Mouse (Mus musculus): ENCODE results near the gene Exd2. TPM values are rescaled to one million over a fixed set of nuclear protein-coding genes. Genes with fewer than 3 reads are reported as not detected.

Exd2 gene
- total RNA-seq, 2 experiments from 2014 or later = 24.3 to 27.0 TPM

DNA sequence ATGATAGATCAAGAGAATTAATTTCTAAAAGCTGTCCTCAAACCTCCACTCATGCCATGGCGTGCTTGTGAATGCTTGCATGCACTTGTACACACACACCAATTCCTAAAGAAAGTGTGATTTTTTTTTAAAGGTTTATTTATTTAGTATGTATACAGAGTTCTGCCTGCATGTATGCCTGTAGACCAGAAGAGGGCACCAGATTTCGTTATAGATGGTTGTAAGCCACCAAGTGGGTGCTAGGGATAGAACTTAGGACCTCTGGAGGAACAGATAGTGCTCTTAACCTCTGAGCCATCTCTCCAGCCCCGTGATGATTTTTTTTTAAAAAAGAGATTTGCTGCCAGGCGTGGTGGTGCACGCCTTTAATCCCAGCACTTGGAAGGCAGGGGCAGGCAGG lies 30.4 kb downstream of the Exd2 start:
- DNase-seq (ENCODE audit: low spot score) = no peak

- DNase-seq (ENCODE audit: low spot score) = no peak
These were observed 32.8 kb downstream of the Exd2 start for GRCm38 (mm10) chr12:80495691-80496090.

GRCm38 (mm10) chr12:80498356-80498755 lies 35.5 kb downstream of the Exd2 start:
- no peak for DNase-seq (ENCODE audit: low spot score)

DNA sequence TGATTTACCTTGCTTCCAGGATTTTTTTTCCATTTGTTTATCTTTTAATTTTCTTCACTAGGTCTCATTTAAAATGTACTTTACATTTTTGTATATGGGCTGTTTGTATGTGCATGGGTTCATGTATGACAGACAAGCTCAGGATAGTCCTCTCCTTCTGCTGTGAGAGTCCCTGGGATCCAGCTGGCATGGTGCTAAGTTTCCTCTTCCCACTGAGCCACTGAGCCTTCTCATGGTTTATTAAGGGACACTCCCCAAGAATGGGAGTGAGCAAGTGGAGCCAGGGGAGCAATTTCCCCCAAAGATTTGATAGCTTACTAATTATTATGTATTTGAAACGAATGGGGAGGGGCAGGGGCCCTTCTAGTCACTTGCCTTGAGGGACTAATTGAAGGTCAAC lies 37.6 kb downstream of the Exd2 start:
- DNase-seq (ENCODE audit: low spot score) = no peak

GRCm38 (mm10) chr12:80504718-80505117 lies 41.8 kb downstream of the Exd2 start:
- DNase-seq (ENCODE audit: low spot score) = peak; percentile 67

DNA sequence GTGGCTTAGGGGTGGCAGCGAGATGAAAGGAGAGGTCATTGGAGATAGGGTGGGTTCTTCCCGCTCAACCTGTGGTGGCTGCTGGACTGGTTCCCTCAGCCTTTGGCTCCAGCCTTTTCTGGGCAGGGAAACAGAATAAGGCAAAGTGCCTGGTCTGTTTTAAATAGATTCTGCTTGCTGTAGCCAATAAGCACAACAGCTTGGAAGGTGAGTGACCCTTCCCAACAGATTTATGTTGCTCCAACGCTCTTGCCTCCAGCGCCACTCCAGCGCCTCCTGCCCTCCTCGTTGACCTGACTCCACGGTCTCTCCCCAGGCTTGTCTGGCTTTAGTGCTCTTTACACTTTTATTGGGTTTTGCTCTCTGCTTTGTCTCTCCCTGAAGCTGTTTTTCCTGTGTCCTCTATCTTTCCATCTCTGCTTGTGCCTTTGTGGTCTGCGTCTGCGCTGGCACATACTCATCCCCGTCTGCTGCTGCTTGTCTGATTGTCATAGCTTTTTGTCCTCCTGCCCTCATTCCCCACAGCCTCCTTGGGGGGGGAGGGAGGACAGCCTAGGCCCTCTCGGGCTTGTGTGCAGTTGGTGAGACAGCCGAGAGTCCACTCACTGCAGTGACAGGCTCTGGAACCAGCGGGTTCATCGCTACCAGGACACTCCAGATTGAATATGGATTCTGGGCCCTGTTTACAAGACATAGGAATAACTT lies 44.3 kb downstream of the Exd2 start:
- peak; percentile 75 for DNase-seq (ENCODE audit: low spot score)

GRCm38 (mm10) chr12:80517977-80518376 lies 55.1 kb downstream of the Exd2 start, which contains the start of gene Galnt16:
TSS of gene Galnt16 (plus strand) at chr12:80518277.
- no peak for DNase-seq (ENCODE audit: low spot score)

GRCm38 (mm10) chr12:80518393-80518756 lies 55.5 kb downstream of the Exd2 start:
- DNase-seq (ENCODE audit: low spot score) = no peak

DNA sequence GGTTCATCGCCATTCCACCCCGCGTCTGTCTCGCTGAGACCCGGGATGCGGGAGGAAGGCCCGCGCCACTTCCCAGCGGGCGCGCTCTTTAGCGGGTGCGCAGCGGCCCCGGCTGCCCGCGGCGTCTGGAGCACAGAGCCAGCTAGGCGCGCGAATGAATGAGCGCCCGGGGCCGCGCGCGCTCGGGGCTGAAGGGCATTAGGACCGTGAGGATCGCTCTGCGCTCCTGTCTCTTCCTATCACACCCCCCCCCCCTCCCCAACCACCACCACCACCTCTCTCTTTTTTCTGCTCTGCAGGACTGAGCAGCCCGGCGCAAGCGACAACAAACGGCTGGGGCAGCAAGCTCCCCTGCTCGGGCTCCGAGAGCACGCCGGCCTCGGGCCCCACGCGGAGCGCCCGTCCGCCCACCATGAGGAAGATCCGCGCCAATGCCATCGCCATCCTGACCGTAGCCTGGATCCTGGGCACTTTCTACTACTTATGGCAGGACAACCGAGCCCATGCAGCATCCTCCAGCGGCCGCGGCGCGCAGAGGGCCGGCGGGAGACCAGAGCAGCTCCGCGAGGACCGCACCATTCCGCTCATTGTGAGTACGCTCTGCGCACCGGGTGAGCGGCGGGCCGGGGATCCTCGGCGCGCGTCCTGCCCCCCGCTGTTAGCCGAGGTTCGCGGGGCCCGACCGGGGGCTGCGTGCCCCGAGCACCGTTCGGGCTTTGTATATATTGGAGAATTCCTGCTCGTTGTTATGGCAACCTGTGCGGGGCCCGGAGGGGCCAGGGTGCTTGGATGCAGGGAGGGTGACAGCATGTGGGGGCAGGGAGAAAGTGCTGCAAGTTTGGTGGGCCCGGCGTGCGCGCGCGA lies 56.1 kb downstream of the Exd2 start:
- DNase-seq (ENCODE audit: low spot score) = no peak

GRCm38 (mm10) chr12:80519621-80520332 lies 56.9 kb downstream of the Exd2 start:
- DNase-seq (ENCODE audit: low spot score) = peak; percentile 40

- DNase-seq (ENCODE audit: low spot score) = peak; percentile 59
These were observed 59.1 kb downstream of the Exd2 start for GRCm38 (mm10) chr12:80522006-80522405.

DNA sequence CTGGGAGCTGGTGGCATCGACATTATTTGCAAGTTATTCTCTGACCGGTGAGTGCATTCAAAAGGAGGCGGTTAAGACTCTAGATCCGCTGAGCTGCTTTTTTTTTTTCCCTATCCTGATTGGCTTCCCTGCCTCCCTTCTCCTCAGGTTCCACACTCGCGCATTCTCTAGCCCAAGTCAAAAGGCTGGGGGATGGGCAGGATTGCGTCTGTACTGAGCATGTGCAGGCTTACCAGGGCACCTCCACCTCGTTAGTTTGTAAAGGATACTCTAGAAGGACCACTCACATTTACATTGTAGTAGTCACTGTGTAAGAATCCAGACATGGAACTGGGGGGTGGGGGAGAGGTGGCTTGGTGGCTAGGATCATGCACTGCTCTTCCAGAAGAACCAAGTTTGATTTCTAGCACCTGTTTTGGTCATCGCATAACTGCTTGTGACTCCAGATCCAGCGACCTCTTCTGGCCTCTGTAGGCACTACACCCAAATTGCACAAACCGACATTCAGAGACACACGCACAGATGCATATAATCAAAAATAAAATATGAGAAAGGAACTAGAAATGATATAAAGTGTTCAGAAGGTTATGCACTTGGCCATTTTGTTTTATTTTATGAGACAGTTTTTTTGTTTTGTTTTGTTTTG lies 61.5 kb downstream of the Exd2 start:
- DNase-seq (ENCODE audit: low spot score) = no peak

DNA sequence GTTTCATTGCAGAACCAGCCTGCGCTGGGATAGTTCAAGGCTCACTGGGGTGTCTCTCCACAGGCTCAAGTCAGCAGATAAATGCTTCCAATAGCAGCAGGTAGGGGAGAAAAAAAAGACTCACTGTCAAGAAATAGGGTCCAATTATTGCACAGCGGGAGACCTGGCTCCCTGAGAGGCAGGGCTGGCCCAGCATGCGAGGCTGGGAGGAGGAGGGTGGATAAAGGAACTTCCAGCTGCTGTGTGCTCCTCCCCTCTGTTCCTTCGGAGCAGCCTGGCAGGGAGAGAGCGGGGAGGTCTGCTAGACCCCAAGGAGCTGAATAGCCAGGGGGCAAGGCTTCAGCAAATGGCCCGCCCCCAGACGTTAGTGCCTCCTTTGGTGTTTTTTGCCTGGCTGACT lies 62.6 kb downstream of the Exd2 start:
- DNase-seq (ENCODE audit: low spot score) = no peak

DNA sequence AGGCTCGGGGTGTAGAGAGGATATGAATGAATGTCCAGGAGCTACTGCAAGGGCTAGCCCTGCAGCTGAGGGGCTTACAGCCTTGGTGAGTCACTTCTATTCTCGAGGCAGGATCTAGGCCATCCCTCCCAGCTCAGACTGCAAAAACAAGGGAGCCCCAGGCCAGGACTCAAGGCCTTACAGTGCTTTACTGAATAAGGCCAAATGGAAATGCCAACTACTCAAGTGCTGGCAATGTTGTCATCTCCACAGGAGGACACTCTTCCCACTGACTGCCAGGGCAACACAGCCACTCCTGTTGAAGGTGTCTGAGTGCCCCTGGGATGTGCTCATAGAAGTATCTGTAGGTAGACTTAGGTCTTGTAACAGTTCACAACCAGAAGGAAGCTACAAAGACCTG lies 63.6 kb downstream of the Exd2 start:
- no peak for DNase-seq (ENCODE audit: low spot score)

DNA sequence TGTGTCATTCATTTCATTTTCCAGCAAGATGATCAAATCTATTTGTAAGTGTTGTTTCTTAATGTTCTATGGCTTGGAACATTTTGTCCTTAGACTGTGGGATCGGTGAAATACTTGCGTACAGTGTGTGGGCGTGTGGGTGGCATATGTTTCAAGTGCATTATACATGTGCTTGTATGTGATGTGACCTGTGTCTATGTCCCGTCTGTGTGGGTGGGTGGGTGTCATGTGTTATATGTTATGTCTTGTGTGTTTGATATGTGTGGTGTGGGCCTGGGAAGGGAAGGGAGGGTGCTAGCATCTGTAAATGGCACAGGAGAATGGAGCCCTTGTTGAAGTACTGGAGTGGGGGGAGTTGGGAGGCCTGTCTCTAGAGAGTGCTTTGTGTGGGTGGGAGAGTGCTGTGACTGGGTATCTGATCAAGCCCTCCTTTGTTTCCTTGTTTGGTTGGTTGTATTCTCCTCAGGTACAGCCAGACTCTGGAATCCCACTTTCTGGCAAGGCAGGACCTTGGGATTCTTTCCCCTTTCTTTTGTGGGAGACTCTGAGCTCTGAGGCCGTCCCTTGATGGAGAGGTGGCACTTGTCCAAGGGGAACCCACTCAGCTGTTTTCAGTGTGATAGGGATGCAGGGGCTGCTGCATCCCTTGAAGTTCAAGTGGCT lies 65.0 kb downstream of the Exd2 start:
- no peak for DNase-seq (ENCODE audit: low spot score)

DNA sequence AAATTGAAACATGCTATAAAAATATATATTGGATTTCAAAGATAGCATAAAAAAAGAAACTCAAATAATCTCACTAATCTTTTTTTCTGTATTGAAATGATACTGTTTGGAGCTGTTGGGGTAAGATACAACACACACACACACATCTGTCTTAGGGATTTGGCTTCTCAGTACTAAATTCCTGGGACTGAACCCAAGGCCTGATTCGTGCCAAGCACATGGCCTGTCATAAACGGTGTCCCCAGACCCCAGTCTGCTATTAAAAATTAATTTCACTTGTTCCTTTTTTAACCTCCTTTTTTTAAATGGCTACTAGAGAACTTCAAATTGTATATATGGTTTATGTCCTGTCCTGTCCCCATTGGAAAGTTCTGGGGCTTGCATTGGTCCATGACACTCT lies 67.2 kb downstream of the Exd2 start:
- DNase-seq (ENCODE audit: low spot score) = peak; percentile 50

GRCm38 (mm10) chr12:80530630-80531029 lies 67.7 kb downstream of the Exd2 start:
- no peak for DNase-seq (ENCODE audit: low spot score)

GRCm38 (mm10) chr12:80531585-80531984 lies 68.7 kb downstream of the Exd2 start:
- no peak for DNase-seq (ENCODE audit: low spot score)

- no peak for DNase-seq (ENCODE audit: low spot score)
These were observed 71.0 kb downstream of the Exd2 start for GRCm38 (mm10) chr12:80533876-80534275.

DNA sequence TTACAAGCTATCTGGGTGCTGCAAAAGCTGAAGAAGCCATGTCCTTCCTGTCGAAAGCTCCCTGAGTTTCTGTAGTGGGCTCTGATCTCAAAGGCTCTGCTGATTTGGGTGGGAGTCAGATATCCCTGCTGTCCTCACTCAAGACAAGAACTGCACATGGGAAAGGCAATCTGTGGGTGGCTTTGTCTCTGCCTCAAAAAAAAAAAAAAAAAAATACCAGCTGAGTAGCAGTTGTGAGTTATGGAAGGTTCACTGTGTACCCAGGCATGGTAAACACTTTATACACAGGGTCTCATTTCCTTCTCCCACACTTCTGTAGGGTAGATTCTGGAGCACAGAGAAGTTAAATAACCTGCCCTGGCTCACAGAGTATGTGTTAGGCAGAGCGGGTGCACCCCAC lies 74.4 kb downstream of the Exd2 start:
- DNase-seq (ENCODE audit: low spot score) = no peak

DNA sequence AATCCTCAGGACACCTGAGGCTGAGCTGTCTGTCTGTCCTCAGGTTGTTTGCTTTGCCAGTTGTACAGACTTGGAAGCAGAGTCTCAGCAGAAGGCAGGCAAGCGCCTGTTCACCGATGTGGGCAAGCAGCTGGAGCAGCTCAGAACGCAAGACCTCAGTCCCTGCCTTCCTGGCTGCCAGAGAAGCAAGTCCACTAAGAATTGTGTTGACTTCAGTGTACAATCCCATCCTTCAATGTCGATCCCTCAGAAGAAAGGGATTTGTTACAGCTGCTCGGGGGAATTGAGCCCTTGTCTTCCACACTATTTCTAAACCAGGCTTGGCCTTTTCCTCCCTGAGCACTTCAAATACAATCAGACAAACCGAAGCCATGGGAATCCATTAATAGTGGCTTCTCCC lies 75.4 kb downstream of the Exd2 start:
- no peak for DNase-seq (ENCODE audit: low spot score)
